Mouse (Mus musculus) CH12.LX (cell line): ENCODE measurements around the gene Lrrc75b. TPM values are rescaled to one million over a fixed set of nuclear protein-coding genes. Genes with fewer than 3 reads are reported as not detected.

Source experiments
- DNase-seq: peaks from one replicate; pipeline ENCODE4 v3.0.0-alpha.2; 2013; ENCODE audit errors: extremely low read depth
- H3K27ac ChIP-seq: 2 replicates; pipeline ENCODE4 v1.5.1; 2012; ENCODE audit warnings: low read depth, mild to moderate bottlenecking, control low read depth, moderate library complexity; ENCODE audit not compliant: insufficient read depth
- H3K27me3 ChIP-seq: replicated peaks from 2 replicates; pipeline ENCODE3; 2012; ENCODE audit warnings: inconsistent platforms
- H3K36me3 ChIP-seq, 2 experiments: replicated peaks in 1 of 2; 2 replicates each; pipeline versions ENCODE3 to v1.6.1; 2012; ENCODE audit warnings: inconsistent platforms in 1 of 2, low read length in 1 of 2, mild to moderate bottlenecking in 1 of 2, mixed read lengths in 1 of 2, moderate library complexity in 1 of 2; ENCODE audit not compliant: control insufficient read depth in 1 of 2, insufficient read depth in 1 of 2
- H3K4me1 ChIP-seq, 2 experiments: 2 replicates each; pipeline ENCODE4 v1.6.1; 2012; ENCODE audit warnings: inconsistent platforms in 1 of 2, moderate library complexity in 1 of 2; ENCODE audit not compliant: insufficient read depth in 2 of 2, control insufficient read depth in 1 of 2
- H3K4me2 ChIP-seq: 2 replicates; pipeline ENCODE4 v1.6.1; 2012; ENCODE audit warnings: low read depth, mild to moderate bottlenecking, control low read depth; ENCODE audit not compliant: poor library complexity, insufficient read depth, severe bottlenecking
- H3K4me3 ChIP-seq, 3 experiments: fragments of 150-350 bp in 1 of 3; sonication (generic) in 1 of 3; replicated peaks in 1 of 3; 2 replicates each; pipeline versions ENCODE3 to v1.5.1; 2011 to 2012; ENCODE audit warnings: low read depth in 2 of 3, low read length in 2 of 3, mild to moderate bottlenecking in 2 of 3, moderate library complexity in 2 of 3, control low read depth in 1 of 3, improper control_type of control experiment in 1 of 3, inconsistent platforms in 1 of 3, mixed read lengths in 1 of 3; ENCODE audit not compliant: poor library complexity in 1 of 3
- H3K79me2 ChIP-seq: replicated peaks from 2 replicates; pipeline ENCODE4 v1.6.1; 2012; ENCODE audit warnings: mild to moderate bottlenecking, moderate library complexity; ENCODE audit not compliant: control insufficient read depth, poor library complexity, insufficient read depth, severe bottlenecking; ENCODE audit errors: extremely low read depth
- H3K9ac ChIP-seq: 2 replicates; pipeline ENCODE4 v1.6.1; 2012; ENCODE audit warnings: low read depth, mild to moderate bottlenecking, control low read depth, moderate library complexity; ENCODE audit not compliant: insufficient read depth
- H3K9me3 ChIP-seq: replicated peaks from 2 replicates; pipeline ENCODE3; 2012; ENCODE audit warnings: low read length, inconsistent platforms, mixed read lengths
- BHLHE40 ChIP-seq: IDR thresholded peaks from 2 replicates; pipeline ENCODE4 v1.6.1; 2011; ENCODE audit warnings: mild to moderate bottlenecking, low read depth, low read length, improper control_type of control experiment
- CHD1 ChIP-seq: IDR thresholded peaks from 2 replicates; pipeline ENCODE4 v1.6.1; 2012; ENCODE audit warnings: low read depth, low read length, improper control_type of control experiment, inconsistent platforms
- E2F4 ChIP-seq: IDR thresholded peaks from 2 replicates; pipeline ENCODE4 v1.6.1; 2011; ENCODE audit warnings: low read depth, low read length, improper control_type of control experiment; ENCODE audit not compliant: insufficient replicate concordance
- ETS1 ChIP-seq: conservative IDR thresholded peaks from 2 replicates; pipeline ENCODE4 v1.6.1; 2012; ENCODE audit warnings: low read depth, mild to moderate bottlenecking, inconsistent platforms, low read length, improper control_type of control experiment, moderate library complexity
- JUND ChIP-seq: conservative IDR thresholded peaks from 2 replicates; pipeline ENCODE4 v1.6.1; 2011; ENCODE audit warnings: low read depth, low read length, improper control_type of control experiment
- MAFK ChIP-seq: IDR thresholded peaks from 2 replicates; pipeline ENCODE4 v1.6.1; 2011; ENCODE audit warnings: low read length, improper control_type of control experiment; ENCODE audit not compliant: insufficient replicate concordance
- MAZ ChIP-seq: IDR thresholded peaks from 2 replicates; pipeline ENCODE4 v1.6.1; 2012; ENCODE audit warnings: low read depth, mild to moderate bottlenecking, inconsistent platforms, low read length, improper control_type of control experiment, moderate library complexity
- MXI1 ChIP-seq: IDR thresholded peaks from 2 replicates; pipeline ENCODE4 v1.6.1; 2011; ENCODE audit warnings: mild to moderate bottlenecking, low read depth, low read length, improper control_type of control experiment
- NELFE ChIP-seq: IDR thresholded peaks from 2 replicates; pipeline ENCODE4 v1.6.1; 2011; ENCODE audit warnings: low read depth, low read length, improper control_type of control experiment
- POLR2A ChIP-seq: IDR thresholded peaks from 2 replicates; pipeline ENCODE4 v1.6.1; 2011; ENCODE audit warnings: low read depth, mild to moderate bottlenecking, improper control_type of control experiment, low read length
- POLR2AphosphoS2 ChIP-seq: IDR thresholded peaks from 2 replicates; pipeline ENCODE4 v1.6.1; 2011; ENCODE audit warnings: low read depth, low read length, improper control_type of control experiment
- RCOR1 ChIP-seq: conservative IDR thresholded peaks from 2 replicates; pipeline ENCODE4 v1.6.1; 2012; ENCODE audit warnings: low read depth, mild to moderate bottlenecking, inconsistent platforms, low read length, improper control_type of control experiment
- SIN3A ChIP-seq: IDR thresholded peaks from 2 replicates; pipeline ENCODE4 v1.6.1; 2012; ENCODE audit warnings: low read length, improper control_type of control experiment, inconsistent platforms
- TBP ChIP-seq: conservative IDR thresholded peaks from 2 replicates; pipeline ENCODE4 v1.6.1; 2011; ENCODE audit warnings: low read depth, low read length, improper control_type of control experiment
- UBTF ChIP-seq: IDR thresholded peaks from 2 replicates; pipeline ENCODE4 v1.6.1; 2012; ENCODE audit warnings: low read depth, mild to moderate bottlenecking, inconsistent platforms, low read length, improper control_type of control experiment, moderate library complexity
- USF2 ChIP-seq: conservative IDR thresholded peaks from 2 replicates; pipeline ENCODE4 v1.6.1; 2011; ENCODE audit warnings: low read depth, low read length, improper control_type of control experiment
- ZC3H11A ChIP-seq: IDR thresholded peaks from 2 replicates; pipeline ENCODE4 v1.6.1; 2012; ENCODE audit warnings: low read depth, mild to moderate bottlenecking, inconsistent platforms, low read length, improper control_type of control experiment
- ZKSCAN1 ChIP-seq: IDR thresholded peaks from 2 replicates; pipeline ENCODE4 v1.6.1; 2012; ENCODE audit warnings: low read depth, inconsistent platforms, low read length, improper control_type of control experiment, borderline replicate concordance
- ZMIZ1 ChIP-seq: IDR thresholded peaks from 2 replicates; pipeline ENCODE4 v1.6.1; 2012; ENCODE audit warnings: low read depth, mild to moderate bottlenecking, inconsistent platforms, low read length, improper control_type of control experiment
- ZNF384 ChIP-seq: IDR thresholded peaks from 2 replicates; pipeline ENCODE4 v1.6.1; 2012; ENCODE audit warnings: low read depth, low read length, improper control_type of control experiment, inconsistent platforms
- dilution Hi-C: fragments of 300-500 bp; cut with MboI; formaldehyde crosslinking; loops from 2 replicates; pipeline ENCODE4 v1.14.3; 2020; ENCODE audit warnings: low sequenced_read_pairs; ENCODE audit not compliant: extremely low pct_unique_long_range_greater_than_20kb, extremely low pct_ligation_motif_present
- in situ Hi-C: fragments of 300-500 bp; cut with MboI; formaldehyde crosslinking; loops from 3 replicates; pipeline ENCODE4 v1.14.3; 2019; ENCODE audit warnings: low sequenced_read_pairs, low pct_ligation_motif_present, low pct_unique_long_range_greater_than_20kb, mixed read lengths
- polyA plus RNA-seq: library from polyadenylated mRNA; unstranded; fragments of >175 nt; gene quantifications from 2 replicates; pipeline ENCODE4 v1.2.1, GENCODE M21; 2012; ENCODE audit warnings: low read depth; ENCODE audit not compliant: insufficient read length
- total RNA-seq, 2 experiments: library from RNA; depleted of rRNA; stranded (reverse); fragments of 300-350 nt in 1 of 2; fragments of >200 nt in 1 of 2; gene quantifications; 2 replicates each; pipeline ENCODE4 v1.2.3; 2012 to 2014

Lrrc75b gene
- total and polyA plus RNA-seq, 3 experiments = not detected

DNA sequence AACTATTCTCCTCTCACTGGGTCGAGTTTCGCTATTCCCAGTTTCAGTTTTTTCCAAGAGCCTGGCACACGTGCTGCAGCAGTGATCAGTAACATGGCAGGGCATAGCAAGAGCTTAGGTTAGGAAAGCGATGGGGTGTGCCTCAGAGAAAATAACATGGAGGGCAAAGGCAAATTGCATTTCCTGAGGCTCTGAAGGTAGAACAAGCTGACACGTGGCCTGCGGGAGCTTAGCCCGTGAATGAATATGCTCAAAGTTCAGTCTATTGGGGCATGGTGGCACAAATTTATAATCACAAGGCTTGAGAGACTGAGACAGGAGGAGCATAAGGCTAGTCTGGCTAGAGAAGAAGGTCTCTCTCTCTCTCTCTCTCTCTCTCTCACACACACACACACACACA lies 47.3 kb downstream of the Lrrc75b start:
- Histone ChIP-seq H3K4me2 (no peak overlapping the region), H3K36me3 (peaks cover 42 to 56% of the 10 kb centered on the region in 2 experiments), H3K9me3 (no peaks in the 10 kb centered on the region), H3K27ac (no peak overlapping the region), H3K9ac (no peak overlapping the region), H3K27me3 (no peaks in the 10 kb centered on the region), H3K4me3 (no peak overlapping the region), H3K79me2 (no peaks in the 10 kb centered on the region; the same call in 1 of the 2 replicates), H3K4me1 (peaks cover 10 to 50% of the 10 kb centered on the region in 2 experiments)
- dilution Hi-C loops = no loop called here
- in situ Hi-C loops = no loop called here
- no peak for DNase-seq
- TF ChIP-seq MXI1 (no peak), JUND (no peak), CHD1 (no peak), BHLHE40 (no peak), ZMIZ1 (no peak), TBP (no peak), RCOR1 (no peak)

DNA sequence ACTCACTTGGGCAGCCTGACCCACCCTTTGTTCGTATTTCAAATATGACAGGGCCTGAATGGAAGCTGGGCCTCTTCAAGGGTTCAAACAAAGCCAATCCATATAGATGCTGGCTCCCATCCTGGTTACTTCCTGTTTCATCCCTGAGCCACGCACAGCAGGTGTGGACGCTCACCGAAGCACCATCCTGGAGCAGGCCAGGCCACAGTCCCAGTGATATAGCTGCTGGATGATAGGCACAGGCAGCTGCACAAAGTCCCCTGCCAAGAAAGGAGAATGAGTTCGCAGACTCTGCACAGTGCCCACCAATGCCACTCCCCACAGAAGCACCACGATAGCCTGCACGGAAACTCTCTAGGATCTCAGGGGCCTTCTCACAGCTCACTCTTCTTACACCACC lies 48.2 kb downstream of the Lrrc75b start:
- H3K4me3 ChIP-seq = no peak overlapping the region
- no peaks in the 10 kb centered on the region for H3K27me3 ChIP-seq
- H3K9ac ChIP-seq = no peak overlapping the region
- no peak overlapping the region for H3K4me2 ChIP-seq
- in situ Hi-C loops = no loop called here
- TF ChIP-seq MAFK (no peak), USF2 (no peak), CHD1 (no peak), ETS1 (no peak), BHLHE40 (no peak), MXI1 (no peak), ZKSCAN1 (no peak), ZC3H11A (no peak), ZMIZ1 (no peak), ZNF384 (no peak), NELFE (no peak), POLR2AphosphoS2 (no peak), JUND (no peak), TBP (no peak), MAZ (no peak), E2F4 (no peak), RCOR1 (no peak), POLR2A (no peak), UBTF (no peak), SIN3A (no peak)
- peaks cover 15 to 50% of the 10 kb centered on the region in 2 experiments for H3K4me1 ChIP-seq
- DNase-seq = no peak
- H3K79me2 ChIP-seq = no peaks in the 10 kb centered on the region; the same call in 1 of the 2 replicates
- dilution Hi-C loops = no loop called here
- no peaks in the 10 kb centered on the region for H3K9me3 ChIP-seq
- H3K36me3 ChIP-seq = peaks cover 48 to 65% of the 10 kb centered on the region in 2 experiments
- H3K27ac ChIP-seq = no peak overlapping the region
